23 mouse cellular contexts compared by ENCODE assay signal in genomic region chr8:114870410-114870809, GRCm38 (mm10).
"Had no signal": no experiment of that assay in that cellular context is flagged by ENCODE, and none has a peak within 500 bp of the region (broad histone marks: within the 10 kb centered on the region; RNA-seq: fewer than 3 reads in every experiment).

No protein-coding gene starts in this region.

- H3K4me3 ChIP-seq: heart, embryonic 13.5 days; heart, embryonic 15.5 days; hindbrain, embryonic 13.5 days; hindbrain, embryonic 15.5 days; kidney, embryonic 15.5 days; limb, embryonic 13.5 days; limb, embryonic 15.5 days; liver, embryonic 12.5 days had no signal

- H3K36me3 ChIP-seq: heart, embryonic 13.5 days; heart, embryonic 15.5 days; hindbrain, embryonic 13.5 days; hindbrain, embryonic 15.5 days; kidney, embryonic 15.5 days; limb, embryonic 13.5 days; limb, embryonic 15.5 days; liver, embryonic 12.5 days had no signal

- H3K9me3 ChIP-seq: heart, embryonic 13.5 days; heart, embryonic 15.5 days; hindbrain, embryonic 15.5 days; kidney, embryonic 15.5 days; limb, embryonic 15.5 days; liver, embryonic 12.5 days had no signal

- DNase-seq: gastrocnemius, postnatal 14 days; gastrocnemius, postnatal 36 days; heart, adult 18-20 months; heart, postnatal 14 days; heart, postnatal 36 days; kidney, adult 11 months; kidney, adult 2 months; kidney, adult 9 months; kidney, postnatal 14 days; kidney, postnatal 36 days; layer of hippocampus, adult 9-11 months; layer of hippocampus, postnatal 36 days; left cerebral cortex, postnatal 4 days had no signal

- H3K27me3 ChIP-seq: heart, embryonic 13.5 days; heart, embryonic 15.5 days; hindbrain, embryonic 13.5 days; hindbrain, embryonic 15.5 days; kidney, embryonic 15.5 days; limb, embryonic 13.5 days; limb, embryonic 15.5 days; liver, embryonic 12.5 days had no signal

- H3K4me1 ChIP-seq: heart, embryonic 15.5 days; hindbrain, embryonic 13.5 days; limb, embryonic 15.5 days had no signal

- H3K27ac ChIP-seq: heart, embryonic 13.5 days; heart, embryonic 15.5 days; hindbrain, embryonic 13.5 days; hindbrain, embryonic 15.5 days; hindbrain, postnatal 0 days; kidney, embryonic 15.5 days; kidney, postnatal 0 days; limb, embryonic 13.5 days; limb, embryonic 15.5 days; liver, embryonic 12.5 days had no signal
